Mouse (Mus musculus): ENCODE measurements around the gene Tcte1.

- TF ChIP-seq CTCF (conservative IDR thresholded peaks at IDR 0.05; ENCODE audit: low read length) (peak; percentile 86), NANOG (IDR thresholded peaks at IDR 0.05; ENCODE audit: borderline replicate concordance, low read length) (no peak)
Observed at GRCm38 (mm10) chr17:45586449-45586837, 63.2 kb downstream of the Tcte1 start.

Measured in E14TG2a.4 (cell line).